Mouse (Mus musculus) layer of hippocampus, adult 9-11 months (tissue): Measurements from ENCODE around the gene Spint4.
"Not testable (repeated sequence)": the region's sequence is repeated elsewhere in the genome, so short reads cannot be mapped to it uniquely, and the experiment has no call there.

Source experiments
- DNase-seq: peaks from one replicate; pipeline ENCODE4 v3.0.0; 2022

Gene Spint4

GRCm38 (mm10) chr2:164698201-164698600 lies at the start of gene Spint4:
Gene Spint4 (plus strand): TSS chr2:164698501.
- DNase-seq, result no peak

- no peak for DNase-seq
Measured at GRCm38 (mm10) chr2:164655858-164656257, 42.4 kb upstream of the Spint4 start, which contains the start of gene Wfdc10. Gene Wfdc10 (plus strand): TSS chr2:164656046.

- no peak for DNase-seq
Measured at GRCm38 (mm10) chr2:164656483-164656882, 41.8 kb upstream of the Spint4 start, which contains the start of gene Wfdc9. Gene Wfdc9 (minus strand): TSS chr2:164656583.

GRCm38 (mm10) chr2:164664851-164665250 lies 33.5 kb upstream of the Spint4 start:
- DNase-seq, result no peak

- no peak for DNase-seq
Measured at GRCm38 (mm10) chr2:164670261-164670660, 28.0 kb upstream of the Spint4 start.

- no peak for DNase-seq
Measured at GRCm38 (mm10) chr2:164670938-164671337, 27.4 kb upstream of the Spint4 start.

- DNase-seq, result no peak
Measured at GRCm38 (mm10) chr2:164673987-164674386, 24.3 kb upstream of the Spint4 start, which contains the start of gene Wfdc11. Gene Wfdc11 (minus strand): TSS chr2:164674087.

- DNase-seq, result no peak
Measured at GRCm38 (mm10) chr2:164676103-164676502, 22.2 kb upstream of the Spint4 start.

- DNase-seq, result no peak
Measured at GRCm38 (mm10) chr2:164676916-164677685, 21.2 kb upstream of the Spint4 start.

GRCm38 (mm10) chr2:164678848-164679625 lies 19.3 kb upstream of the Spint4 start:
- peak; percentile 44 for DNase-seq

GRCm38 (mm10) chr2:164679906-164680305 lies 18.4 kb upstream of the Spint4 start:
- DNase-seq, result no peak

- DNase-seq, result no peak
Measured at GRCm38 (mm10) chr2:164684807-164685206, 13.5 kb upstream of the Spint4 start, which contains the start of gene Wfdc13. Gene Wfdc13 (plus strand): TSS chr2:164685107.

- no peak for DNase-seq
Measured at GRCm38 (mm10) chr2:164700959-164701358, 2.7 kb downstream of the Spint4 start.

- no peak for DNase-seq
Measured at GRCm38 (mm10) chr2:164701761-164702160, 3.5 kb downstream of the Spint4 start.

GRCm38 (mm10) chr2:164704235-164704634 lies 5.9 kb downstream of the Spint4 start:
- DNase-seq, result no peak

- DNase-seq, result no peak
Measured at GRCm38 (mm10) chr2:164705328-164705727, 7.0 kb downstream of the Spint4 start.

- DNase-seq, result no peak
Measured at GRCm38 (mm10) chr2:164705991-164706390, 7.7 kb downstream of the Spint4 start.

GRCm38 (mm10) chr2:164715005-164715404 lies 16.7 kb downstream of the Spint4 start, which contains the start of gene Spint5:
Gene Spint5 (plus strand): TSS chr2:164715305.
- DNase-seq, result no peak

GRCm38 (mm10) chr2:164716194-164716786 lies 18.0 kb downstream of the Spint4 start:
- DNase-seq, result not testable (repeated sequence)

GRCm38 (mm10) chr2:164723276-164723675 lies 25.0 kb downstream of the Spint4 start:
- no peak for DNase-seq

GRCm38 (mm10) chr2:164725895-164726619 lies 27.8 kb downstream of the Spint4 start:
- peak; percentile 33 for DNase-seq

- no peak for DNase-seq
Measured at GRCm38 (mm10) chr2:164731719-164732118, 33.4 kb downstream of the Spint4 start.
